Mouse (Mus musculus) frontal cortex, postnatal 14 days (tissue): ENCODE results near the gene Sec24b.

Experiments
- DNase-seq, 2 experiments: peaks; one replicate each; pipeline ENCODE4 v3.0.0; 2022; ENCODE audit warnings: low spot score in 2 of 2

Gene Sec24b

DNA sequence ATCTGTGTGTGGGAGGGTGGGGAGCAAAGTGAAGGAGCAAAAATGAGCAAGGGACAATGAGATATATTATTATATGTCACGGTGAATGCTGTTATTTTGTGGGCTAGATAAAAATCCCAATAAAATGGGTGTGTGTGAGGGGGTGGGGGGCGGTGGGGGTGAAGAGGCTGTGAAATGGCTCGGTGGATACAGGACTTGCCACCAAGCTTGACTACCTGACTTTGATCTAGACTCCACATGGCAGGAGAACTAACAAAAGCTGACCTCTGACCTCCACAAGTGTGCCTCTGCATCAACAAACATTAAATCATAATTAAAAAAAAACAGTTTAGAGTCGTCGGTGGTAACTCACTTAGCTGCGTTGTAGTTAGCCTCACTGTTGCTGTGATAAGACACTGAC, 81.8 kb downstream of the Sec24b start:
- DNase-seq = no peak

GRCm38 (mm10) chr3:129978716-129979115, 82.6 kb downstream of the Sec24b start:
- no peak for DNase-seq

DNA sequence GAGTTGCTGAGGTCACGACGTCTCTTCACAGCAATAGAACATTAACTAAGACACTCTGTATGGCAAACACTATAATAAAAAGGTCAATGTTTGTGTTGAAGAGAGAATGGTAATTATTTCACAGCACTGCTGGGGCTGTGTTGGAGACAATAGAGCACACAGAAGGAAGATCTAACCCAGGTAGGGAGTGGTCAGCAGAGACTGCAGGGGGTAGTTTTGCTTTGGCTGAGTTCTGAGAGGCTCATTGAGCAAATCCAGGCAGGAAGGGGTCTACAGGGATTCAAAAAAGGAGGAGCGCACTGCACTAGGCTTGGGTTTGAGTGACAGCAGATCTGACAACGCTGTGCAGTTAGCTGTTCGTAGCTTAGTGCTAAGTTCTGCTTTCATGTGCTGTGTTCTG, 85.0 kb downstream of the Sec24b start:
- DNase-seq = no peak

GRCm38 (mm10) chr3:129970529-129971515, 90.5 kb downstream of the Sec24b start:
- DNase-seq = no peak

DNA sequence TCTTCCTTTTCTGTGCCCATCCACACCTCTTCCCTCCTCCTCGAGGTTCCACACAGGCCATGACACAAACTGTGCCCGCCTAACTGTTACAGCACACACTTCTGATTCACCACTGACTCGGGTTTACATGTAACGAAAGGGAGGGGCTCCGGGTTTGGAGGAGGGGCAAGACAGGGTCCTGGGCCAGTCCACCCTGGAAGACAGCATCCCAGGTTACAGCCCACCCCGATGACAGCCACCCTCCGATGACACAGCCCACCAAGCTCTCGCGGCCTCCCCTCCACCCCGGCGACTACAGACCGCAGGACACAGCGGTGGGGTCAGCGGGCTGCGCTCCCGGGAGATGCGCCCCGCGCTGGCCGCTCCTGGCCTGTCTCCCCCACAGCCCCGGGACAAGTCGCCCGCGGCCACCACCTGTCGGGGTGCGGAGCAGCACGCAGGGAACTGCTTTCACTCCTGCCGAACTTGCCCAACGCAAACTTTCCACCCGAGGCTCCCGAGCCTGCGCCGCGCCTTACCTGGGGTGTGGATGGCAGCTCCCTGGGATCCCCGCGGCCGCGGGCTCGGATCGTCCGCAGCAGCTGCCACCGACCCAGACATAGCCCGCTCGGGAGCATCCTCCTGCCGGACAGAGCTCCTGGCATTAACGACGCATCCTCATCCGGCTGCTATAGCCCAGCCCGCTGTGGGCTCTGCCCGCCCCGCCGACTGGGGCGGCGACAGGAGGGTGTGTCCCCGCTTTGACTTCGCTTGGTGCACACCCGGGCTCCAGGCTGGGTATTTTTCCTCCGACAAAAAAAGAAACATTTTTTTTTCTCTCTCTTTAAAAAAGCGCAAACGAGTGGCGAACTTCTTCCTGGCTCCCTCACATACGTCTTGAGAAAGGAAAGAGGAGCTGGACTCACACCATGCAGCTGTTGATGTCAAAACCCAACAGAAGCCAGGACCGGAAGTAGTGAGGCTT, 91.6 kb downstream of the Sec24b start, which contains the start of gene Mcub:
Gene Mcub (minus strand): TSS at position 775 of the 964 bp plus-strand sequence.
- DNase-seq = no peak

- no peak for DNase-seq
Observed at GRCm38 (mm10) chr3:129969031-129969430, 92.3 kb downstream of the Sec24b start.

DNA sequence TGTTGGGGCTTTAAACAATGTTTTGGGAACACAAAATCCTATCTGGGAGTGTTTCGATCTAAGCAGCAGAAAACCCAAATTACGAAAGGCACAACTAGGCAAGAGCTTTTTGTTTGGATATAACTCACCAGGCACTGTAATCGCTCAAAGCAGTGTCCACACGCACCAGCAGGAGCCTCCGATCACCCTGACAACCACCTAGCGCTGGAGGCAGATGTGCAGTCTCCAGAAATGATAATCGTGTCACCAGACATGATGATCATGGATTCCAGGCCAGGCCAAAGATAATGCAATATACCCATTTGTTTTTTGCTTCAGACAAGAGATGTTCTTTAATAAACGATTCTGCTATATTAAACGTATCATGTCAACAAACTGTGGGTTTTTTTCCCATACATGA, 93.5 kb downstream of the Sec24b start:
- no peak for DNase-seq

- no peak for DNase-seq
Observed at GRCm38 (mm10) chr3:129964681-129965080, 96.7 kb downstream of the Sec24b start.

- no peak for DNase-seq
Observed at GRCm38 (mm10) chr3:129962533-129962932, 98.8 kb downstream of the Sec24b start.

DNA sequence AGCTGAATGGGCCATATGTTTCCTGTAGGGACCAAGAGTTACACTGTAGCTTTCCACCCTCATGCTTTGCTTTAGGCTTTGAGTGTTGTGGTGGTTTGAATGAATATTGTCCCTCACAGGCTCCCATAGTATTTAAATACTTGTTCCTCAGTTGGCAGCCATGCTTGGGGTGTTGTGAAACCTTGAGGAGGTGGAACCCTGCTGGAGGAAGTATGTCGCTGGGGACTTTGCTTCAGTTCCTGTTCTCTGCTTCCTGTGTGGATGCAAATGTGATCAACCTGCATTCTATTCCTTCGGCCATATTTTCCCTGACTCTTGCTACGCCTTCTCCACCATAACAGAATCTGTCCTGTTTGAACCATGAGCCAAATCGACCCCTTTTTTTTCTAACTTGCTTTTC, 108.1 kb downstream of the Sec24b start:
- DNase-seq = no peak

GRCm38 (mm10) chr3:129949158-129949773, 112.1 kb downstream of the Sec24b start:
- no peak for DNase-seq

GRCm38 (mm10) chr3:129948359-129948758, 113.0 kb downstream of the Sec24b start:
- DNase-seq = no peak

DNA sequence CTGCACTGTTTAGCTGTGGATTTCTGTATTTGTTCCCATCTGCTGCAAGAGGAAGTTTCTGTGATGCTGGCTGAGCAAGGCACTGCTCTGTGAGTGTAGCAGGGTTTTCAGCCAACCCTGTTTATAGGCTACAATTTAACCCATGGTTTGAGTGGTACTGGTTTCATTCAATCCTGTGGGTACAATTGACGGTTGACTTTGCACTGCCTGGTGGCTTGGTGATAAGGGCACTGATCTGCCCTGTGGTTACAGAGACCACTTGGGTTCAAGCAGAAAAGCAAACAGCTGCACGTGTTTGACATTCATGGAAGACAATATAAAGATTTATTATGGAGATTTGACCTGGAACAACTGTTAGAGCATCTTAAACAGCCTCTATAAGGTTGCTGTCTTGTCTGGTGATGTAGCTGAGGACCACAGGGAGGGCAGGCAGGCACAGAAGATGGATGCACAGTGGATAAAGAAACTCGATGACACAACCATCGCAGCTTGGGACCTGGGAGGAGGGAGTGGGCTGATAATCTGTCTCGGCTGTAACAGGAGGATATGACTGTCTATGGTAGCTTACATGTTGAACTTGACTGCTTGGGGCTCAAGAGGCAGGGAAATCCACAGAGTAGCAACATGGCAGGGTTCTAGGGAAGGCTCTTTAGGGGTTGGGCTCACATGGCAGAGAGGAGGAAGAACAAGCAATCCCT, 115.0 kb downstream of the Sec24b start:
- no peak for DNase-seq

GRCm38 (mm10) chr3:129943813-129944212, 117.5 kb downstream of the Sec24b start:
- DNase-seq = no peak

DNA sequence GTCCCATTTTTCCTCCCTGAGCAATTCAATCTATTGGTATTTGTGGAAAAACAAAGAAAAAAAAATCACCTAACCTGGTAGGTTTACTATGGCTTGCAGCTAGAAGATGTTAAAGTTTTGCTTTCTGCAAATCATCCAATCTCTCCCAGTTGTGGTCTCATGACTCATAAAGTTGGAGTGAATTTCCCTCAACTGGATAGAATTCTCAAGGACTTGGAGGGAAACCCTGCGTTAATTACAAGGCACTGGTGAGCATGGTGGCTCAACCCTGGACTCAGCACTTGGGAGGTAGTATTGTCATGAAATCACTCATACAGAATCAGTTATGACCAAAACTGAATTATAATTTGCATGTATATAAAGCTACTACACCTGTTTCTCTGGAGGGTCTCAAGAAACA, 120.1 kb downstream of the Sec24b start:
- no peak for DNase-seq

GRCm38 (mm10) chr3:129940780-129941179, 120.6 kb downstream of the Sec24b start:
- DNase-seq = no peak

DNA sequence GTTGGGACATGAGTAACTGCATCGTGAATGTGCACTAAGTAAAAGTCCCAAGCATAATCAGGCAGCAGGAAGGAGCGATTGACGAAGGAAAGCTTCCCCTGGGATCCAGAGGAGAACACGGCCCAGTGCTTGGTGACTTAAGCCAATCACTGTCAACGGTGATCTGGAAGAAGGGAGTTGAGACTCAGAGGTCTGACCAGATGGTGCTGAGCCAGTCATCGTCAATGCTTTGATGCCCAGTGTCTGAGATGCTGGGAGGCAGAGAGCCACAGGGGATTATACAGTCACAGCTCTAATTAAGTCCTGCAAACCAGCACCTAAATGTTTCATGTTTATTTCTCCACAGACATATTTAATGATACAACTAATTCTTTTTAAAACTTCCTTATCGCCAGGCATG, 122.3 kb downstream of the Sec24b start:
- DNase-seq = no peak

GRCm38 (mm10) chr3:129937848-129938247, 123.5 kb downstream of the Sec24b start:
- no peak for DNase-seq

- DNase-seq = no peak
Observed at GRCm38 (mm10) chr3:129936561-129936960, 124.8 kb downstream of the Sec24b start.
